23 mouse cellular contexts compared by ENCODE assay signal in genomic region chr17:5170321-5170720, GRCm38 (mm10).
"Had no signal": no experiment of that assay in that cellular context is flagged by ENCODE, and none has a peak within 500 bp of the region (broad histone marks: within the 10 kb centered on the region; RNA-seq: fewer than 3 reads in every experiment).

No protein-coding gene starts in this region.

- H3K4me2 ChIP-seq: heart, embryonic 11.5 days; heart, embryonic 13.5 days; heart, embryonic 15.5 days; hindbrain, embryonic 12.5 days; hindbrain, embryonic 15.5 days; kidney, embryonic 15.5 days; limb, embryonic 13.5 days; limb, embryonic 15.5 days; liver, embryonic 12.5 days had no signal

- H3K9me3 ChIP-seq: heart, embryonic 13.5 days; heart, embryonic 15.5 days; hindbrain, embryonic 12.5 days; hindbrain, embryonic 15.5 days; kidney, embryonic 15.5 days; limb, embryonic 13.5 days; limb, embryonic 15.5 days; liver, embryonic 12.5 days had no signal

- H3K27ac ChIP-seq: heart, embryonic 13.5 days; heart, embryonic 15.5 days; hindbrain, embryonic 12.5 days; hindbrain, embryonic 15.5 days; hindbrain, postnatal 0 days; kidney, embryonic 15.5 days; kidney, postnatal 0 days; limb, embryonic 13.5 days; limb, embryonic 15.5 days; liver, embryonic 12.5 days; liver, embryonic 14.5 days had no signal

- H3K9ac ChIP-seq: heart, embryonic 13.5 days; heart, embryonic 15.5 days; hindbrain, embryonic 12.5 days; hindbrain, embryonic 15.5 days; kidney, embryonic 15.5 days; limb, embryonic 13.5 days; limb, embryonic 15.5 days; liver, embryonic 12.5 days; liver, embryonic 14.5 days had no signal

- H3K27me3 ChIP-seq: heart, embryonic 13.5 days; heart, embryonic 15.5 days; hindbrain, embryonic 12.5 days; hindbrain, embryonic 15.5 days; kidney, embryonic 15.5 days; limb, embryonic 13.5 days; limb, embryonic 15.5 days; liver, embryonic 12.5 days had no signal

- ATAC-seq: hindbrain, postnatal 0 days; intestine, embryonic 16.5 days; liver, embryonic 12.5 days had no signal

- H3K36me3 ChIP-seq: heart, embryonic 13.5 days; heart, embryonic 15.5 days; hindbrain, embryonic 12.5 days; hindbrain, embryonic 15.5 days; kidney, embryonic 15.5 days; limb, embryonic 13.5 days; limb, embryonic 15.5 days; liver, embryonic 12.5 days had no signal

- H3K4me3 ChIP-seq: heart, embryonic 13.5 days; heart, embryonic 15.5 days; hindbrain, embryonic 12.5 days; hindbrain, embryonic 15.5 days; kidney, embryonic 15.5 days; limb, embryonic 13.5 days; limb, embryonic 15.5 days; liver, embryonic 12.5 days had no signal

- DNase-seq: gastrocnemius, postnatal 14 days; gastrocnemius, postnatal 36 days; heart, adult 18-20 months; heart, postnatal 14 days; kidney, adult 9 months; kidney, postnatal 14 days; kidney, postnatal 36 days; layer of hippocampus, postnatal 36 days; left cerebral cortex, postnatal 4 days; lung, adult 18-20 months had no signal
